Mouse (Mus musculus) liver, postnatal 0 days (tissue): ENCODE measurements around the gene Cep55. TPM values are rescaled to one million over a fixed set of nuclear protein-coding genes. Genes with fewer than 3 reads are reported as not detected.
A peak's percentile ranks its signal among the peaks of the same experiment; 100 is the strongest.

Experiments used
- ATAC-seq: fragments of 200-750 bp; cut with Nextera tagmentation; 2 replicates; pipeline ENCODE4 v1.8.0; 2017; ENCODE audit warnings: mild to moderate bottlenecking, moderate library complexity
- DNase-seq: peaks from one replicate; pipeline ENCODE4 v3.0.0-alpha.2; 2016
- H3K27ac ChIP-seq: fragments of 300-500 bp; sonication (generic); 2 replicates; pipeline ENCODE4 v1.5.1; 2014; ENCODE audit warnings: antibody characterized with exemption, moderate library complexity, mild to moderate bottlenecking, low read depth
- H3K27me3 ChIP-seq: fragments of 300-500 bp; sonication (generic); 2 replicates; pipeline ENCODE4 v1.6.1; 2014; ENCODE audit warnings: low read length, control low read depth, mixed read lengths; ENCODE audit not compliant: insufficient read depth
- H3K36me3 ChIP-seq: fragments of 300-500 bp; sonication (generic); replicated peaks from 2 replicates; pipeline ENCODE4 v1.6.1; 2014; ENCODE audit warnings: mild to moderate bottlenecking, control low read depth, low read length, moderate library complexity, mixed read lengths; ENCODE audit not compliant: insufficient read depth
- H3K4me1 ChIP-seq: fragments of 300-500 bp; sonication (generic); 2 replicates; pipeline ENCODE4 v1.6.1; 2014; ENCODE audit warnings: antibody characterized with exemption, mild to moderate bottlenecking, control low read depth; ENCODE audit not compliant: insufficient read depth
- H3K4me2 ChIP-seq: fragments of 300-500 bp; sonication (generic); 2 replicates; pipeline ENCODE4 v1.6.1; 2014; ENCODE audit warnings: low read depth, mild to moderate bottlenecking, low read length, moderate library complexity, mixed read lengths
- H3K4me3 ChIP-seq: fragments of 300-500 bp; sonication (generic); 2 replicates; pipeline ENCODE4 v1.5.1; 2014; ENCODE audit warnings: low read depth, low read length
- H3K9ac ChIP-seq: fragments of 300-500 bp; sonication (generic); replicated peaks from 2 replicates; pipeline ENCODE4 v1.6.1; 2014; ENCODE audit warnings: mild to moderate bottlenecking, moderate library complexity
- H3K9me3 ChIP-seq: fragments of 300-500 bp; sonication (generic); 2 replicates; pipeline ENCODE4 v1.6.1; 2016; ENCODE audit warnings: mild to moderate bottlenecking, control low read depth, low read length, mixed read lengths
- CTCF ChIP-seq: sonication (generic); IDR thresholded peaks from 2 replicates; pipeline ENCODE4 v1.5.1; 2016; ENCODE audit warnings: antibody characterized with exemption, low read depth
- EP300 ChIP-seq: IDR thresholded peaks from 2 replicates; pipeline ENCODE4 v1.6.1; 2016; ENCODE audit warnings: antibody characterized with exemption, low read depth, mild to moderate bottlenecking
- WGBS: fragments of 180-500 bp; shearing (Covaris S2); extraction: QIAGEN DNeasy Blood & Tissue Kit; methylation state at CpG from one replicate; pipeline ENCODE4 v1.1.7; 2014; ENCODE audit not compliant: insufficient replicate concordance; 5-methylcytosine and 5-hydroxymethylcytosine counted together
- polyA plus RNA-seq: library from polyadenylated mRNA; unstranded; fragments of >200 nt; fragmentation: Nextera tagmentation; extraction: Ambion mirVana; gene quantifications from 2 replicates; pipeline ENCODE4 v1.2.1, GENCODE M21; 2015

The Cep55 gene
- polyA plus RNA-seq, 1 experiment from 2014 or later, result 3.3 TPM

DNA sequence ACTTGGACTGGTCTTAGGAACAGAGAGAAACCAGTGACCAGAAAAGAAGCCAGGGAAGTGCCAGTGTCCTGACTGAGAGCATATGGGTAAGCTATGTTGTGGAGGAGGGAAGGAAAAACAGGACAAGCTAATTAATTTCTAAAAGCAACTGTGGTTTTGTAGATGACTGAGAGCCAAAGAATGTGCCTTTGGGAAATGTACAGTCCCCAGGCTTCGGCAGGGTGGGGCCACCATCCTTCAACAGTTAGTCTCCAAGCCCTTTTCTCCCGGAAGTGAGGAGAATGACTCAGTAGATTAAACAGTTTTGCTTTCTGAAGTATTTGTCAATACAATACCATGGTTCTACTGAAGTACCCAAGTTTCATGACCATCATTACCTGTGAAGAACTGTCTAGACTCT is 16.5 kb upstream of the Cep55 start:
- Histone ChIP-seq H3K27me3 (0 out of 2 replicates have a peak, but pooled peaks cover 4% of the 10 kb centered on the region), H3K4me3 (no peak overlapping the region), H3K27ac (no peak overlapping the region), H3K36me3 (no peaks in the 10 kb centered on the region), H3K9ac (no peak overlapping the region), H3K9me3 (no peaks in the 10 kb centered on the region), H3K4me2 (no peak overlapping the region), H3K4me1 (peaks cover 13% of the 10 kb centered on the region)
- ATAC-seq (no peak), DNase-seq (no peak)
- 59% methylated on average over 2 of the region's 2 CpGs for WGBS
- TF ChIP-seq EP300, result no peak
- no peak for TF ChIP-seq CTCF

DNA sequence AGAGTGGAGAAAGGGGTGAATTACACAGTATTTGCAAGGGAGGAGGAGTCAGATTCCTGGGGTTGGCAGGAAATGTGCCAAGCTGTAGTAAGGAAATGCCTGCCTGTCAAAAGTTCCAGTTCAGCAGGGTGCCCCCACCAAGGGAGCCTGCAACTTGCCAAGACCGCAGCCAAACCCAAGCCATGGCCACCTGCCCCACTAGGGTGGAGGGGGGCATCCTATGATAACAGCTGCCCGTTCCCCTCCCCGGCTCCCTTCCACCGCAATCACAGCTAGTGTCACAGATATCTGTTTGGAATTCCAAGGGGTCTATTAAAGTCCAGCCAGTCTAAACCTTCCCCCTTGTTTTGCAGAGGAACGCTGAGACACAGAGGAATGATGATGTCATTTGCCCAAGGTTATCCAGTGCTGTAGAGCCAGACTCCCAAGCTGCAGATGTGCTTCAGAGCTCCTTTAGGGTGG is 12.5 kb upstream of the Cep55 start:
- H3K4me2 ChIP-seq, result peak overlapping the region; percentile 84
- ATAC-seq, result no peak
- H3K4me3 ChIP-seq, result peak overlapping the region; percentile 46
- H3K4me1 ChIP-seq, result peaks cover 6% of the 10 kb centered on the region; the same call in 1 of the 2 replicates
- H3K36me3 ChIP-seq, result no peaks in the 10 kb centered on the region
- H3K9me3 ChIP-seq, result no peaks in the 10 kb centered on the region
- 0 out of 2 replicates have a peak, but pooled peaks cover 4% of the 10 kb centered on the region for H3K27me3 ChIP-seq
- DNase-seq, result no peak
- TF ChIP-seq EP300 (no peak), CTCF (no peak)
- H3K27ac ChIP-seq, result no peak overlapping the region
- H3K9ac ChIP-seq, result peak overlapping the region; percentile 56
- WGBS, result 15% methylated on average over 5 of the region's 5 CpGs

DNA sequence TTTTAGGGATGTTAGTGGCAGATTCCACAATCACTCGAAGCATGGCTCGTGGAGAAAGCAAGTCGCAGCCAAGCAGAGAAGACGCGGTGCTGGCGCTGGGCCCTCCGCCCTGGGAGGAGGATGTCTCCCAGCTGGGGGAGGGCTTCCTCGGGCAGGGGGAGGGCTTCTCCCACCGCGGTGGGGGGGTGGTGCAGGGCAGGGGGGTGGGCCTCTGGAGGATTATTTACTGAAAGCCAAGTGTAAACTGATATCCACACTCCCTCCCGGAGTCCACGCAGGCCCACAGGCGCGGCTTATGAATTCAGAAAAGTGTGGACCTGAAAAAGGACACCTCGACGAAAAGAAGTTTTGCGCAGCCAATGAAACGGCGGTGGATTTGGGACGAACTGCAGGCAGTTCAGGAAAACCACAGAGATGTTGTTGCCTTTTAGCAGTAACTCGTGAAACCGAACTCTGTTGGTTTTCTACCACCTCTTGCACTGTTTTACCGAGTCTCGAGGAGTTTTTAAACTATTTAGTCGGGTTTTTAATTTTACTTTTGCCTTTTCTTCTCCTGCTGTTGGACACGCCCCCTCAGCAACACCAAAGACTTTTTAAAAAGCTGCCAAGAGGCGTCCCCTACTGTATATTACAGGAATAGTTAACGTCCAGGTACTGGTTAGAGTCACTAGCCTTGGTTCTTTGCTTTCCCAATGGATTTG is 11.4 kb upstream of the Cep55 start, which contains the start of gene Myof:
Gene Myof, minus strand, starts transcription at position 297 of the 701 bp plus-strand sequence.
- Histone ChIP-seq H3K9me3 (no peaks in the 10 kb centered on the region), H3K4me1 (peaks cover 6% of the 10 kb centered on the region; the same call in 1 of the 2 replicates), H3K36me3 (no peaks in the 10 kb centered on the region), H3K4me3 (peak within 1 kb of the TSS; percentile 46), H3K27ac (peak within 1 kb of the TSS; percentile 55), H3K9ac (peak within 1 kb of the TSS; percentile 56), H3K27me3 (0 out of 2 replicates have a peak, but pooled peaks cover 4% of the 10 kb centered on the region), H3K4me2 (peak within 1 kb of the TSS; percentile 84)
- ATAC-seq, result peak; percentile 84
- under 1% methylated on average over 28 of the region's 28 CpGs for WGBS
- no peak for DNase-seq
- TF ChIP-seq CTCF, result peak; percentile 70
- TF ChIP-seq EP300, result no peak

DNA sequence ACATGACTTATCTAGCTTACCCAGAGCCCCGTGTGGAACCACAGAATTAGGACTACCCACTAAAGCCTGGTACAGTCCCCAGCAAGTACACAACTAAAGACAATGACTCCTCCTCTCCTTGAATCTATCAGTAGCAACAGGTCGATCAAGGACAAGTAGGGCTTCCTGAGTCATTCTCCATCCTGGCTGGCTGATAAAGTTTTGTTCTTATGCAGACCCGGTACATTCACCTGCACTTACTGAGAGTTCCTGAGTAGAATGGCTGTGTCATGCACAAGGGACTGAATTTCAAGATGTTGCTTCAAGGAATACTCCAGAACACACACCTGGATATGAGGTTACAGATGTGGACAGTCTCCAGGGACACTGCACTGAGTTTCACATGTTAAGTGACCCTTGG is 9.6 kb upstream of the Cep55 start:
- Histone ChIP-seq H3K9ac (no peak overlapping the region), H3K36me3 (no peaks in the 10 kb centered on the region), H3K27ac (no peak overlapping the region), H3K27me3 (0 out of 2 replicates have a peak, but pooled peaks cover 4% of the 10 kb centered on the region), H3K4me2 (no peak overlapping the region), H3K4me3 (no peak overlapping the region), H3K9me3 (no peaks in the 10 kb centered on the region), H3K4me1 (peaks cover 6% of the 10 kb centered on the region; the same call in 1 of the 2 replicates)
- DNase-seq (no peak), ATAC-seq (no peak)
- 78% methylated on average over 3 of the region's 3 CpGs for WGBS
- TF ChIP-seq EP300 (no peak), CTCF (no peak)

DNA sequence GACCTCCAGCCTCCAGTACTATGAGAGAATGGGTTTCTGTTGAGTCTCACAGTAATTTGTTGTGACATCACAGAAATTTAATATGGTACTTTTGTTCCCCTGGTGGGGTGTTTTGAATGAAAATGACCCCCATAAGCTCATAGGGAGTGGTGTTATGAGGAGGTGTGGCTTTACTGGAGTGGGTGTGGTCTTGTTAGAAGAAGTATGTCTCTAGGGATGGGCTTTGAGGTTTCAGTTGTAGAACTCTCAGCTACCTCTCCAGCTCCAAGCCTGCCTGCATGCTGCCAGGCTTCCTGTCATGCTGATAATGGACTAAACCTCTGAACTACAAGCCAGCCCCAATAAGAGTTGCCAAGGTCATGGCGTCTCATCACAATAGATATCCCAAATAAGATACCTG is 5.1 kb upstream of the Cep55 start:
- Histone ChIP-seq H3K27ac (no peak overlapping the region), H3K36me3 (no peaks in the 10 kb centered on the region), H3K9me3 (no peaks in the 10 kb centered on the region), H3K4me3 (no peak overlapping the region), H3K4me1 (peaks cover 5% of the 10 kb centered on the region), H3K27me3 (0 out of 2 replicates have a peak, but pooled peaks cover 3% of the 10 kb centered on the region), H3K9ac (no peak overlapping the region), H3K4me2 (no peak overlapping the region)
- TF ChIP-seq EP300, result no peak
- TF ChIP-seq CTCF, result no peak
- ATAC-seq, result no peak
- WGBS, result 77% methylated on average over 1 of the region's 1 CpGs
- DNase-seq, result no peak

DNA sequence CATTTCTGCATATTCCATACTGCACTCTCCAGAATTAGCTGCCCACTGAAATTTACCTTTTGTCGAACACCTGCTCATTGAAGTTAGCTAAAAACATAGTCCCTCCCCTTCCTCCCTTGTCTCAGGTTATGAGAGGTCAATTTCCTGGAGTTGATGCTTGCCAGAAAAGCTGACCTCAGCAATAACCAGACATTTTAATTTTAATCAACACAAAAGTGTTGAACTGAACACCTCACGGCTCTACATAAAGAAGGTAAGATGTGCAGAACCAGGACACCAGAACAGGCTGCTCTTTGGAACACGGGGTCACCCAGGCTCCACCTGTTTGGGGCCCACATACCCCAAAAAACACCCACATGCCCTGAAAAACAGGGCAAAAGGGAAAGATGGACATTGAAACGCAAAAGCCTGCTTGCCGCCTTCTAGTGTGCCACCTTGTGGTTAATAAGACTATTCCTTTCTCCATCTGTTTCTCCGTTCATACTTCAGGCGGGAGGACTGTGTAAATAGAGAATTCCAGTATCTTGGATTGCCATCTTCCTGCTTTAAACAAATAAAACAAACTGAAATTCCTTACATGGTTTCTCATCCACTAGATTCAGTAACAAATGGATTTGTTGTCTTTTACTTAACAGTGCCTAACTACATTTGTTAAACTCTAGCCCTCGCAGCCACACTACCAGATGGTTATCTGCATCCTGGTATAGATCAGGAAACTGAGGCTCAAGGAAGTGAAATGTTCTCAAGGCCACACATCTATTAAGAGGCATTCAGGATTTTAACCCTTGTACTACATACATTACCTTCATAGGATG is 1.4 kb upstream of the Cep55 start:
- Histone ChIP-seq H3K9ac (no peak overlapping the region), H3K4me3 (peak overlapping the region; percentile 78), H3K4me1 (peaks cover 13% of the 10 kb centered on the region), H3K27me3 (0 out of 2 replicates have a peak, but pooled peaks cover 3% of the 10 kb centered on the region), H3K36me3 (no peaks in the 10 kb centered on the region), H3K9me3 (no peaks in the 10 kb centered on the region), H3K4me2 (peak overlapping the region; percentile 92), H3K27ac (no peak overlapping the region)
- no peak for ATAC-seq
- WGBS, result 18% methylated on average over 8 of the region's 8 CpGs
- TF ChIP-seq EP300, result no peak
- TF ChIP-seq CTCF, result peak; percentile 63
- no peak for DNase-seq
